Mouse (Mus musculus) lung, embryonic 15.5 days (tissue): ENCODE results near the gene Btbd6. TPM values are rescaled to one million over a fixed set of nuclear protein-coding genes. Genes with fewer than 3 reads are reported as not detected.
A peak's percentile ranks its signal among the peaks of the same experiment; 100 is the strongest.

Experiments
- ATAC-seq: fragments of 200-750 bp; cut with Nextera tagmentation; 2 replicates; pipeline ENCODE4 v1.8.0; 2017; ENCODE audit warnings: moderate number of reproducible peaks, borderline replicate concordance; ENCODE audit not compliant: low FRiP score, low TSS enrichment; ENCODE audit errors: extremely low read depth
- H3K27ac ChIP-seq: fragments of 300-500 bp; sonication (generic); 2 replicates; pipeline ENCODE4 v1.5.1; 2015; ENCODE audit warnings: moderate library complexity, mild to moderate bottlenecking, inconsistent platforms
- H3K27me3 ChIP-seq: fragments of 300-500 bp; sonication (generic); 2 replicates; pipeline ENCODE4 v1.6.1; 2015; ENCODE audit warnings: inconsistent platforms
- H3K36me3 ChIP-seq: fragments of 300-500 bp; sonication (generic); 2 replicates; pipeline ENCODE4 v1.6.1; 2015; ENCODE audit warnings: inconsistent platforms
- H3K4me1 ChIP-seq: fragments of 300-500 bp; sonication (generic); 2 replicates; pipeline ENCODE4 v1.6.1; 2015; ENCODE audit warnings: inconsistent platforms
- H3K4me2 ChIP-seq: fragments of 300-500 bp; sonication (generic); 2 replicates; pipeline ENCODE4 v1.6.1; 2015; ENCODE audit warnings: inconsistent platforms, mild to moderate bottlenecking, moderate library complexity
- H3K4me3 ChIP-seq: fragments of 300-500 bp; sonication (generic); 2 replicates; pipeline ENCODE4 v1.5.1; 2015; ENCODE audit warnings: mild to moderate bottlenecking, inconsistent platforms
- H3K9ac ChIP-seq: fragments of 300-500 bp; sonication (generic); 2 replicates; pipeline ENCODE4 v1.6.1; 2015; ENCODE audit warnings: inconsistent platforms
- H3K9me3 ChIP-seq: fragments of 300-500 bp; sonication (generic); 2 replicates; pipeline ENCODE4 v1.6.1; 2016; ENCODE audit warnings: inconsistent platforms
- WGBS: fragments of 180-500 bp; shearing (Covaris S2); methylation state at CpG from one replicate; pipeline ENCODE4 v1.1.7; 2015; 5-methylcytosine and 5-hydroxymethylcytosine counted together
- polyA plus RNA-seq: library from polyadenylated mRNA; unstranded; fragments of >200 nt; fragmentation: Nextera tagmentation; extraction: Ambion mirVana; gene quantifications from 2 replicates; pipeline ENCODE4 v1.2.1, GENCODE M21; 2015

Gene Btbd6
- polyA plus RNA-seq, 1 experiment from 2014 or later: 28.1 TPM

- peaks cover 39% of the 10 kb centered on the region for H3K36me3 ChIP-seq
- WGBS: 30% methylated on average over 4 of the region's 4 CpGs
- H3K4me2 ChIP-seq: no peak overlapping the region
- no peak overlapping the region for H3K27ac ChIP-seq
- no peaks in the 10 kb centered on the region for H3K27me3 ChIP-seq
- peak; percentile 21; the same call in 1 of the 2 replicates for ATAC-seq
- H3K4me1 ChIP-seq: no peaks in the 10 kb centered on the region
- H3K9me3 ChIP-seq: no peaks in the 10 kb centered on the region
- H3K4me3 ChIP-seq: no peak overlapping the region
- H3K9ac ChIP-seq: no peak overlapping the region
These were observed 18.0 kb upstream of the Btbd6 start for GRCm38 (mm10) chr12:112958303-112958702.

DNA sequence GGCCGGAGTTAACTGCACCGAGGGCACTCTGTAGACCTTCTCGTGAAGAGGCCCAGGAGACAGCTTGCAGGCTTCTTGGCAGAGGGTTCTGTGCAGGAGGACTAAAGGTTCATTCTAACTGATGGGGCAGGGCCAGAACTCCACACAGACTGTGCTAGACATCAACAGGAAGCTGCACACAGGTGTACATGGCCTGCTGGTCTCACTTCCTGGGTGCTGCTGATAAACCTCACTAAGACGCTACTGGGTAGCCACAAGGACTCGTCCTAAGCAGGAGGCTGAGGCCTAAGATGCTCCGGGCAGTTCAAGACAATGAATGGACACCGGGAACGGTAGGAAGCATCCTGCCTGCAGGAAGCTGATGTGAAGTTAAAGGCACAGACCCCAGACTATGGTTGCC, 16.9 kb upstream of the Btbd6 start:
- no peak overlapping the region for H3K4me3 ChIP-seq
- WGBS: 81% methylated on average over 8 of the region's 8 CpGs

GRCm38 (mm10) chr12:112961428-112961827, 14.9 kb upstream of the Btbd6 start:
- Histone ChIP-seq H3K27me3 (no peaks in the 10 kb centered on the region), H3K36me3 (peaks cover 69% of the 10 kb centered on the region), H3K9ac (no peak overlapping the region), H3K4me3 (no peak overlapping the region), H3K4me2 (no peak overlapping the region), H3K9me3 (no peaks in the 10 kb centered on the region), H3K4me1 (no peaks in the 10 kb centered on the region), H3K27ac (no peak overlapping the region)
- no peak for ATAC-seq
- WGBS: 69% methylated on average over 7 of the region's 7 CpGs

More for the DNA sequence above, 16.9 kb upstream of the Btbd6 start:
- Histone ChIP-seq H3K4me2 (no peak overlapping the region), H3K9me3 (no peaks in the 10 kb centered on the region), H3K27ac (no peak overlapping the region), H3K27me3 (no peaks in the 10 kb centered on the region), H3K4me1 (no peaks in the 10 kb centered on the region), H3K36me3 (peaks cover 50% of the 10 kb centered on the region), H3K9ac (no peak overlapping the region)
- ATAC-seq: no peak

GRCm38 (mm10) chr12:112961872-112962271, 14.4 kb upstream of the Btbd6 start:
- Histone ChIP-seq H3K4me1 (no peaks in the 10 kb centered on the region), H3K27ac (no peak overlapping the region), H3K36me3 (peaks cover 73% of the 10 kb centered on the region), H3K4me2 (no peak overlapping the region), H3K9ac (no peak overlapping the region), H3K4me3 (no peak overlapping the region), H3K27me3 (no peaks in the 10 kb centered on the region), H3K9me3 (no peaks in the 10 kb centered on the region)
- WGBS: 69% methylated on average over 5 of the region's 5 CpGs
- ATAC-seq: no peak

- no peak for ATAC-seq
These were observed 10.5 kb upstream of the Btbd6 start for GRCm38 (mm10) chr12:112965783-112966182.

DNA sequence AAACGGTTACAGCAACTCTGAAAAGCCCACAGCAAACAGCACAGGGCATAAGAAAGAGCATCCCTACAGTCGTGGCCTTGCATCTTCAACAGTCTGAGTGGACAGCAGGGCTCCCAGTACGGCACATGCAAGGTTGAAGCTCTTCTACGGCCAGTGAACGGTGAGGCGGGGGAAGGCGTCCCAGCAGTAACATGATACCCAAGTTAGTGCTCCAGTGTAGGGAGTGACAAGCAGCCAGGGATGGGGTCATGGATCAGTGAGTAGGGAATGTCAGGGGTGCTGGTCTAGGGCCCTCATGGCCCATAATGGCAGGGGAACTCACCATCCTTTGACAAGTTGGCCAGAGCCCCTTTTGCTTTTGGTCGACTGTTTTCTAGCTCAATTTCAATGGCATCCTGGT, 7.3 kb upstream of the Btbd6 start:
- ATAC-seq: no peak
- no peaks in the 10 kb centered on the region for H3K9me3 ChIP-seq
- H3K27me3 ChIP-seq: no peaks in the 10 kb centered on the region
- no peak overlapping the region for H3K9ac ChIP-seq
- no peak overlapping the region for H3K4me3 ChIP-seq
- WGBS: 54% methylated on average over 8 of the region's 8 CpGs
- H3K36me3 ChIP-seq: peaks cover 97% of the 10 kb centered on the region
- no peak overlapping the region for H3K27ac ChIP-seq
- H3K4me1 ChIP-seq: no peaks in the 10 kb centered on the region
- no peak overlapping the region for H3K4me2 ChIP-seq

More at GRCm38 (mm10) chr12:112965783-112966182, 10.5 kb upstream of the Btbd6 start:
- Histone ChIP-seq H3K36me3 (peaks cover 97% of the 10 kb centered on the region), H3K4me2 (no peak overlapping the region), H3K27ac (no peak overlapping the region), H3K4me1 (no peaks in the 10 kb centered on the region), H3K27me3 (no peaks in the 10 kb centered on the region), H3K4me3 (no peak overlapping the region), H3K9me3 (no peaks in the 10 kb centered on the region), H3K9ac (no peak overlapping the region)
- 91% methylated on average over 13 of the region's 13 CpGs for WGBS

DNA sequence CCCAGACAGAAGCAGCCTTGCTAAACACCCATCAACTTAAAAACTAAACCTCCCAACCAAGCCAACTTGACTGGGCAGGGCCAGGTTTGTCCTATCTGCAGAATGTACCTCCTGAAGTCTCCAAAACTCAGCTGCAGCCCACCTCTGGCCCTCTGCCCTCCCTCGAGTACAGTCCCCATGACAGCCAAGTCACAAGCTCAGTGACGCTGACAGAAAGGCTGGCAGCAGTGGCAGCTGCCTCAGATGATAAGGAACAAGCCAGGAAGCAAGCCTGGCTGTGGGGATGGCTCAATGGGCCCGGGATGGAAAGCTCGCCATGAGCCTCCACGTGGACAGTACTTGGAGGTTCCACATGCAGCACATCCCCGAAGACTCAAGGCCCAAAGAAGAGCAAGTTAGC, 6.7 kb upstream of the Btbd6 start:
- no peaks in the 10 kb centered on the region for H3K27me3 ChIP-seq
- no peak overlapping the region for H3K4me3 ChIP-seq
- no peak overlapping the region for H3K27ac ChIP-seq
- H3K9ac ChIP-seq: no peak overlapping the region
- no peaks in the 10 kb centered on the region for H3K4me1 ChIP-seq
- ATAC-seq: no peak
- 93% methylated on average over 6 of the region's 6 CpGs for WGBS
- H3K4me2 ChIP-seq: no peak overlapping the region
- peaks cover 90% of the 10 kb centered on the region for H3K36me3 ChIP-seq
- H3K9me3 ChIP-seq: no peaks in the 10 kb centered on the region

DNA sequence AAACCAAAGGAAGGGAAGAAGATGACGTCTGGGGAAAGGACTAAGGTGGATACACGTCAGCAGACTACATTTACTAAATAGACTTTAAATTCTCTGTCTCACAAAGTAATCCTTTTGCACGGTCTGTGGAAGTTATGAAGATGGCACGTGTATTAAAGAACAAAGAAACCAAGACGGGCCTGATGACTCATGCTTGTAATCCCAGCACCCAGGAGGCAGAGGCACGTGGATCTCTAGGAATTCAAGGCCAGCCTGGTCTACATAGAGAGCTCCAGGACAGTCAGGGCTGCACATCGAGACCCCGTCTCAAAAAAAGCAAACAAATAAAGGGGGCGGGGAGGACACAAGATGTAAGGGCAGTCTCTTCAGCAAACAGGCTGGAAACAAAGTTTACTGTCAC, 1.5 kb upstream of the Btbd6 start:
- 84% methylated on average over 9 of the region's 9 CpGs for WGBS
- H3K4me2 ChIP-seq: no peak overlapping the region
- no peaks in the 10 kb centered on the region for H3K27me3 ChIP-seq
- no peaks in the 10 kb centered on the region for H3K9me3 ChIP-seq
- ATAC-seq: no peak
- H3K9ac ChIP-seq: no peak overlapping the region
- peaks cover 15% of the 10 kb centered on the region for H3K4me1 ChIP-seq
- peaks cover 58% of the 10 kb centered on the region for H3K36me3 ChIP-seq
- H3K27ac ChIP-seq: no peak overlapping the region
- no peak overlapping the region for H3K4me3 ChIP-seq

DNA sequence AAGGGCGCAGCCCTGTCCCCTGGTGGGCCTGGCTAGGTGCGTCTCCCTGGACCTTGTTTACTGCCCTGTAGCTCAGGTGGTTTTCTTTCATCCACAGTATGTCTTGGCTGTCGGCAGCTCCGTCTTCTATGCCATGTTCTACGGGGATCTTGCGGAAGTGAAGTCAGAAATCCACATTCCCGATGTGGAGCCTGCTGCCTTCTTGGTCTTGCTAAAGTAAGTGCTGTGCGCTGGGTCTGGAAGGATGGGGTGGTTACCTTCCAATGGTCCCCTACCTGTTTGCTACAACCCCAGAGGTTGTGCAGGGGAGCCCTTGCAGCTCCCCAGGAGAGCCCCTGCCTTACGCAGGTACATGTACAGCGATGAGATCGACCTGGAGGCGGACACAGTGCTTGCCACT, 874 bp downstream of the Btbd6 start:
- H3K36me3 ChIP-seq: peaks cover 58% of the 10 kb centered on the region
- ATAC-seq: no peak
- peak overlapping the region; percentile 93 for H3K27ac ChIP-seq
- H3K4me3 ChIP-seq: peak overlapping the region; percentile 71
- H3K9ac ChIP-seq: peak overlapping the region; percentile 88
- H3K9me3 ChIP-seq: no peaks in the 10 kb centered on the region
- H3K4me1 ChIP-seq: peaks cover 15% of the 10 kb centered on the region
- H3K27me3 ChIP-seq: no peaks in the 10 kb centered on the region
- H3K4me2 ChIP-seq: peak overlapping the region; percentile 85
- WGBS: 37% methylated on average over 12 of the region's 12 CpGs

DNA sequence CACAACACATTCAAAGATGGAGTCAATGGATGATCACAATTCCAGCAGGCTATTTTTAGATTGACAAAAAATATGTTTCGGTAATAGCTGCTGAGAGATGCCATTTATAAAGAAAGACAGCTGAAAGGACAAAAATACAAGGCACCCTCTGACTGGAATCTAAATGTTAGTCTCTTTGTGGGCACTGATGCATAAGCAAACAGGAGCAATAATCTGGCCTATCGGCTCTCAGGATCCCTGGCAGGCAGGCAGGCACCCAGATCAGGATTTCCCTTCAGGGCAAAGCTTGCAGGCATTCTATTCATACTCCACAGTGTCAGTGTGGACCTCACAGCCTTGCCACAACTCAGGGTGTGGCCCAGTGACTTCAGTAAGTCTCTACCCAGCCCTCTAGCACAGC, 5.7 kb downstream of the Btbd6 start:
- 85% methylated on average over 2 of the region's 2 CpGs for WGBS
- no peak for ATAC-seq
- H3K4me3 ChIP-seq: no peak overlapping the region
- H3K9me3 ChIP-seq: no peaks in the 10 kb centered on the region
- no peak overlapping the region for H3K27ac ChIP-seq
- H3K9ac ChIP-seq: no peak overlapping the region
- peaks cover 75% of the 10 kb centered on the region for H3K36me3 ChIP-seq
- no peaks in the 10 kb centered on the region for H3K27me3 ChIP-seq
- peaks cover 6% of the 10 kb centered on the region for H3K4me1 ChIP-seq
- no peak overlapping the region for H3K4me2 ChIP-seq

DNA sequence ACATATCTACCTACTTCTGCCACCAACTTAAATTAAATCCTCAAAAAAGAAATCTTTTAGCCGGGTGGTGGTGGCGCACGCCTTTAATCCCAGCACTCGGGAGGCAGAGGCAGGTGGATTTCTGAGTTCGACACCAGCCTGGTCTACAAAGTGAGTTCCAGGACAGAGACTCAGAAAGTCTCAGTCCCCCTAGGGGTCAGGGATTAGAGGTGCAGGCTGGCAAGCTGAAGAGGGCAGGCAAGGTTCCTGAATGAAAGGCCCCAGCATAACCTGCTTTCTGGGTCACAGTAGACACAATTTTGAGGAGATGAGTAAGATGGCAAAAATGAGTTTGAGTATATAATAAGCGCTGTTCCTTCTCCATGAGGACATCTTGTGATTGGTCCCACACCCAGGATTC, 9.1 kb downstream of the Btbd6 start:
- no peak for ATAC-seq
- Histone ChIP-seq H3K9me3 (no peaks in the 10 kb centered on the region), H3K4me3 (no peak overlapping the region), H3K4me1 (no peaks in the 10 kb centered on the region), H3K9ac (no peak overlapping the region), H3K27ac (no peak overlapping the region), H3K27me3 (no peaks in the 10 kb centered on the region), H3K36me3 (peaks cover 64% of the 10 kb centered on the region), H3K4me2 (no peak overlapping the region)
- 87% methylated on average over 6 of the region's 6 CpGs for WGBS

DNA sequence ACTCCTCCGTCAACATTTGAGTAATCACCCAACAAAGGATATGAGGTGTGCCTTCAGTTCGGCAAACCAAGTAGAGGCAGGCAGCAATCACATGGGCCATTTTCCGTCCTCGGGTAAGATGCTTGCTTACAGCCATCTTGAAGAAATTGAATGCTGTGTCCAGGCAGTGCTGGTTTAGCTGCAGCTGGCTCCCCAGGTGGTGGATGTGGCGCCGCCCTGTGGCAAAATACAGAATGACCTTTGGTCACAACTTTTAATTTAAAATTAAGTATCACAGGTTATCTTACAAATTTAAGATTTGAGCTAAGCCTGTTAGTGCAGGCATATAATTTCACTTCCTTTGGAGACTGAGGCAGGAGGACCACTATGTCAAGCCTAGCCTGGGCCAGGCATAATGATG, 11.6 kb downstream of the Btbd6 start:
- no peak overlapping the region for H3K4me3 ChIP-seq
- no peak overlapping the region for H3K27ac ChIP-seq
- ATAC-seq: no peak
- H3K9ac ChIP-seq: no peak overlapping the region
- H3K36me3 ChIP-seq: peaks cover 53% of the 10 kb centered on the region
- WGBS: 61% methylated on average over 6 of the region's 6 CpGs
- H3K4me2 ChIP-seq: no peak overlapping the region
- no peaks in the 10 kb centered on the region for H3K4me1 ChIP-seq
- no peaks in the 10 kb centered on the region for H3K9me3 ChIP-seq
- no peaks in the 10 kb centered on the region for H3K27me3 ChIP-seq

- Histone ChIP-seq H3K4me1 (no peaks in the 10 kb centered on the region), H3K4me2 (no peak overlapping the region), H3K9me3 (no peaks in the 10 kb centered on the region), H3K36me3 (peaks cover 42% of the 10 kb centered on the region), H3K27ac (no peak overlapping the region), H3K27me3 (no peaks in the 10 kb centered on the region), H3K4me3 (no peak overlapping the region), H3K9ac (no peak overlapping the region)
- WGBS: 79% methylated on average over 5 of the region's 5 CpGs
- ATAC-seq: no peak
These were observed 14.6 kb downstream of the Btbd6 start for GRCm38 (mm10) chr12:112990706-112991405.
